Mouse (Mus musculus): Measurements from ENCODE around the gene Grb2. TPM values are rescaled to one million over a fixed set of nuclear protein-coding genes. Genes with fewer than 3 reads are reported as not detected.
"Not testable (repeated sequence)": the region's sequence is repeated elsewhere in the genome, so short reads cannot be mapped to it uniquely, and the experiment has no call there.

Gene Grb2
- total RNA-seq, 2 experiments from 2014 or later, result 132 to 158 TPM

GRCm38 (mm10) chr11:115649706-115650105 is 58.7 kb downstream of the Grb2 start:
- no peak for DNase-seq

- DNase-seq, result peak; percentile 33 to 72
Observed at GRCm38 (mm10) chr11:115647459-115647858, 60.9 kb downstream of the Grb2 start.

- DNase-seq, result no peak
Observed at GRCm38 (mm10) chr11:115646439-115646838, 62.0 kb downstream of the Grb2 start.

- not testable (repeated sequence) for DNase-seq
Observed at GRCm38 (mm10) chr11:115645498-115645897, 62.9 kb downstream of the Grb2 start.

GRCm38 (mm10) chr11:115644308-115644707 is 64.1 kb downstream of the Grb2 start:
- DNase-seq, result no peak

- DNase-seq, result no peak
Observed at GRCm38 (mm10) chr11:115643265-115643664, 65.1 kb downstream of the Grb2 start.

- DNase-seq, result no peak
Observed at GRCm38 (mm10) chr11:115642705-115643104, 65.7 kb downstream of the Grb2 start.

GRCm38 (mm10) chr11:115641664-115642036 is 66.7 kb downstream of the Grb2 start:
- no peak for DNase-seq

- no peak for DNase-seq
Observed at GRCm38 (mm10) chr11:115640978-115641663, 67.3 kb downstream of the Grb2 start.

GRCm38 (mm10) chr11:115640311-115640828 is 68.0 kb downstream of the Grb2 start:
- no peak for DNase-seq

GRCm38 (mm10) chr11:115639540-115639939 is 68.9 kb downstream of the Grb2 start:
- no peak for DNase-seq

GRCm38 (mm10) chr11:115638498-115639409 is 69.6 kb downstream of the Grb2 start:
- peak in 1 of 2 experiments; percentile 37 for DNase-seq

- no peak for DNase-seq
Observed at GRCm38 (mm10) chr11:115636960-115637359, 71.4 kb downstream of the Grb2 start.

- no peak for DNase-seq
Observed at GRCm38 (mm10) chr11:115635484-115635883, 72.9 kb downstream of the Grb2 start.

- no peak for DNase-seq
Observed at GRCm38 (mm10) chr11:115635041-115635440, 73.4 kb downstream of the Grb2 start.

- DNase-seq, result no peak
Observed at GRCm38 (mm10) chr11:115634109-115634508, 74.3 kb downstream of the Grb2 start.

GRCm38 (mm10) chr11:115632862-115633261 is 75.5 kb downstream of the Grb2 start:
- no peak for DNase-seq

GRCm38 (mm10) chr11:115632247-115632646 is 76.2 kb downstream of the Grb2 start:
- DNase-seq, result no peak

GRCm38 (mm10) chr11:115631505-115631890 is 76.9 kb downstream of the Grb2 start:
- DNase-seq, result peak; percentile 42 to 50

GRCm38 (mm10) chr11:115630532-115631504 is 77.6 kb downstream of the Grb2 start:
- peak in 1 of 2 experiments; percentile 46 for DNase-seq

- DNase-seq, result no peak
Observed at GRCm38 (mm10) chr11:115629734-115630531, 78.5 kb downstream of the Grb2 start.

All from adrenal gland, postnatal 36 days (tissue).